Mouse (Mus musculus) midbrain, postnatal 0 days (tissue): ENCODE measurements around the gene Traf3ip2. TPM values are rescaled to one million over a fixed set of nuclear protein-coding genes. Genes with fewer than 3 reads are reported as not detected.

Experiments
- ATAC-seq: fragments of 200-750 bp; cut with Nextera tagmentation; 2 replicates; pipeline ENCODE4 v1.8.0; 2017; ENCODE audit warnings: moderate number of reproducible peaks, mild to moderate bottlenecking, moderate TSS enrichment, moderate library complexity; ENCODE audit not compliant: low FRiP score
- DNase-seq: peaks from one replicate; pipeline ENCODE4 v3.0.0-alpha.2; 2015; ENCODE audit warnings: low spot score
- H3K27ac ChIP-seq: fragments of 300-500 bp; sonication (generic); 2 replicates; pipeline ENCODE4 v1.5.1; 2014; ENCODE audit warnings: low read depth, mild to moderate bottlenecking, low read length, mixed read lengths
- H3K27me3 ChIP-seq: fragments of 300-500 bp; sonication (generic); 2 replicates; pipeline ENCODE4 v1.6.1; 2014; ENCODE audit warnings: low read length, control low read depth, mixed read lengths; ENCODE audit not compliant: insufficient read depth
- H3K36me3 ChIP-seq: fragments of 300-500 bp; sonication (generic); 2 replicates; pipeline ENCODE4 v1.6.1; 2014; ENCODE audit warnings: low read length, control low read depth, mixed read lengths; ENCODE audit not compliant: insufficient read depth
- H3K4me1 ChIP-seq: fragments of 300-500 bp; sonication (generic); 2 replicates; pipeline ENCODE4 v1.6.1; 2014; ENCODE audit warnings: mild to moderate bottlenecking, control low read depth, antibody characterized with exemption, low read length, mixed read lengths; ENCODE audit not compliant: insufficient read depth
- H3K4me2 ChIP-seq: fragments of 300-500 bp; sonication (generic); 2 replicates; pipeline ENCODE4 v1.6.1; 2014; ENCODE audit warnings: low read depth, mild to moderate bottlenecking, low read length, mixed read lengths; ENCODE audit not compliant: poor library complexity, severe bottlenecking
- H3K4me3 ChIP-seq: fragments of 300-500 bp; sonication (generic); 2 replicates; pipeline ENCODE4 v1.5.1; 2014; ENCODE audit warnings: low read depth, mild to moderate bottlenecking, low read length, moderate library complexity
- H3K9ac ChIP-seq: fragments of 300-500 bp; sonication (generic); replicated peaks from 2 replicates; pipeline ENCODE4 v1.6.1; 2014; ENCODE audit warnings: mild to moderate bottlenecking, low read length, moderate library complexity, mixed read lengths; ENCODE audit not compliant: poor library complexity, severe bottlenecking
- H3K9me3 ChIP-seq: fragments of 300-500 bp; sonication (generic); 2 replicates; pipeline ENCODE4 v1.6.1; 2016; ENCODE audit warnings: low read length, control low read depth
- CTCF ChIP-seq: IDR thresholded peaks from 2 replicates; pipeline ENCODE4 v1.5.1; 2016; ENCODE audit warnings: antibody characterized with exemption, mild to moderate bottlenecking
- whole genome bisulfite sequencing: fragments of 180-500 bp; shearing (Covaris S2); extraction: QIAGEN DNeasy Blood & Tissue Kit; methylation state at CpG from one replicate; pipeline ENCODE4 v1.1.7; 2014; 5-methylcytosine and 5-hydroxymethylcytosine counted together
- polyA plus RNA-seq: library from polyadenylated mRNA; unstranded; fragments of >200 nt; fragmentation: Nextera tagmentation; extraction: Ambion mirVana; gene quantifications from 2 replicates; pipeline ENCODE4 v1.2.1, GENCODE M21; 2015
- total RNA-seq: library from RNA; depleted of rRNA; stranded (reverse); fragments of >200 nt; gene quantifications from 2 replicates; pipeline ENCODE4 v1.2.3, GENCODE M21; 2014

Gene Traf3ip2
- total and polyA plus RNA-seq, 2 experiments from 2014 or later, result 1.9 to 6.1 TPM

DNA sequence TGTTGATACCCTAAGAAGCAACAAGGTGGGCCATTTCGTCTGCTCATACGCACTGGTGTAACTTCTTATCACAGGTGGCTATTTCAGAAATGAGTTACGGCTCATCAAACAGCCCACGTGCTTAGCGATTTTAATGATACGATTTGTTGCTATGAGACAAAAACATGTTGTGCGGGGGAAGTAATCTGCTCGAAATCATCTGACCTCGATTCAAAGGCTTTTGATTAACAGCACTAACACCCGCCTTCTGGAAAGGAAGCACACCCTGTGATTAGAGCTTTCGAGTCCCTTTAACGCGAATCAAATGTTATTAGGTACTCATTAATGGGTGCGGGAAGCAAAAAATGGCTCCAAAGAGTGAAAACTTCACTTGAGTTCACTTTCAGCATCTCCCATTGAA lies 18.9 kb downstream of the Traf3ip2 start:
- ATAC-seq (no peak), DNase-seq (peak; percentile 21)
- Histone ChIP-seq H3K27ac (no peak overlapping the region), H3K27me3 (no peaks in the 10 kb centered on the region), H3K9ac (no peak overlapping the region), H3K4me3 (no peak overlapping the region), H3K4me2 (no peak overlapping the region), H3K4me1 (peaks cover 16% of the 10 kb centered on the region; the same call in 1 of the 2 replicates), H3K9me3 (no peaks in the 10 kb centered on the region), H3K36me3 (no peaks in the 10 kb centered on the region)
- 69% methylated on average over 14 of the region's 14 CpGs for WGBS
- no peak for TF ChIP-seq CTCF

DNA sequence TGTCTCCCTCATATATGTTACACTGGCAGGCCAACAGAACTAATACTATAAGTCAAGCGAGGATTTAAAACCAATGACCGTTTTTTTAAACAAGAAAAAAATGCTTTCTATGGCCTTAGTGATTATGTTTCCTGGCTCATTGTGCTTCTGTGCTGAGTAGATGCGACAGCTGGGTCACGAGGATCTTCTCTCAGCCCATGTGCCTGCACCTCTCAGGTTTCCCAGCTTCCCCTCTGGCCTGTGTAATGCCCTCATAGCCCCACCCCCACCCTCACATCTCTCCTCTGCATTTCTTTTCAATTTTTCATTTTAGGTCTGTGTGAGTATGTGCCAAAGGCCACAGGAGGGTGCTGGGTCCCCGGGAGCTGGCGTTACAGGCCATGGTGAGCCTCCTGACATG lies 20.6 kb downstream of the Traf3ip2 start:
- Histone ChIP-seq H3K4me3 (no peak overlapping the region), H3K4me1 (peaks cover 16% of the 10 kb centered on the region; the same call in 1 of the 2 replicates), H3K9ac (no peak overlapping the region), H3K27me3 (no peaks in the 10 kb centered on the region), H3K27ac (no peak overlapping the region), H3K9me3 (no peaks in the 10 kb centered on the region), H3K36me3 (no peaks in the 10 kb centered on the region), H3K4me2 (no peak overlapping the region)
- 80% methylated on average over 6 of the region's 6 CpGs for WGBS
- no peak for TF ChIP-seq CTCF
- ATAC-seq, result no peak
- DNase-seq, result no peak

DNA sequence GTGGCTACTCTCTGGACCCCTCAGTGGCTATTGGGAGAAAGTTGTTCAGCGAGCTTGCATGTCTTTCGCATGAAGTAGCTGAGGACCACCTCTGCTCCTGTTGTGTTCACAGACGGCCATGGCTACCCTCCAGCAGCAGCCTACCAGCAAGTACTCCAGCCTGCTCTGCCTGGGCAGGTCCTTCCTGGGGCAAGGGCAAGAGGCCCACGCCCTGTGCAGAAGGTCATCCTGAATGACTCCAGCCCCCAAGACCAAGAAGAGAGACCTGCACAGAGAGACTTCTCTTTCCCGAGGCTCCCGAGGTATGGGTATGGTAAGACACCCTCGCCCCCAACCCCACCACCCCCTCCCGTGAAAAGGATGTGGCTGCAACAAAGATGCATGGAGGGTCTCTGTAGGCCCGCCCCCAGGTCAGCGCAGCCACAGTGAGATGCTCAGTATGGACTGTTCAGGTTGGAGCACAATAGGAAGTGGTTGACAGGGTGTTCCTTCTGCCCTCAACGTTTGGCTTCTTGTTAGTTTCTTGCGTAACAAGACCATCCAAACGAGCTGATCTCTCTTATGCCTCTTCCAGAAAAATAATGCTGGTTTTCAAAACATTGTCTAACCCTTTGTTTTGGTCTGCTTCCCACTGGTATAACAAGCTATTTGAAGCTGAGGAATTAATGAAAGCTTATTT lies 21.8 kb downstream of the Traf3ip2 start:
- no peak for TF ChIP-seq CTCF

DNA sequence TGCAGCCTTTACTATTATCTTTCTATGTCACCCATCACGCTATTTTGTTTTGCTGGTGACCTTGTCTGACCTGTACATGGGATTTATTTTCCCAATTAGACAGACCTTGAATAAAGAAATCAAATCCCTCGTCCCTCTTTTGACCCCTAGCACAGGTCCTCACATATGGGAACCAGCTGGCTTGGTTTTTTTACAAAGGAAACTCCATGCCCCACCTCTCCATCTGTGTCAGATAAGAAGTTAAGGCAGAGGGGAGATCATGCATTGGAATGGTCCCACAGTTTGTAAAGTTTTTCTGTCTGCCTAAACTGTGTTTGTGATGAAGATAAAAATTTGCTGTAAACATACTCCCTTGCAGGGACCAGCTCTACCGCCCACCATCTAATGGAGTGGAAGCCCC lies 26.1 kb downstream of the Traf3ip2 start:
- Histone ChIP-seq H3K36me3 (no peaks in the 10 kb centered on the region), H3K9ac (no peak overlapping the region), H3K27ac (no peak overlapping the region), H3K4me1 (peaks cover 6% of the 10 kb centered on the region), H3K4me3 (no peak overlapping the region), H3K9me3 (no peaks in the 10 kb centered on the region), H3K27me3 (no peaks in the 10 kb centered on the region), H3K4me2 (no peak overlapping the region)
- TF ChIP-seq CTCF, result no peak
- ATAC-seq, result no peak
- 56% methylated on average over 3 of the region's 3 CpGs for WGBS
- DNase-seq, result no peak

More for the DNA sequence above, 21.8 kb downstream of the Traf3ip2 start:
- Histone ChIP-seq H3K27me3 (no peaks in the 10 kb centered on the region), H3K4me2 (no peak overlapping the region), H3K9ac (no peak overlapping the region), H3K27ac (no peak overlapping the region), H3K36me3 (no peaks in the 10 kb centered on the region), H3K4me3 (no peak overlapping the region), H3K9me3 (no peaks in the 10 kb centered on the region), H3K4me1 (peaks cover 11% of the 10 kb centered on the region; the same call in 1 of the 2 replicates)
- no peak for ATAC-seq
- no peak for DNase-seq
- WGBS, result 91% methylated on average over 13 of the region's 13 CpGs

DNA sequence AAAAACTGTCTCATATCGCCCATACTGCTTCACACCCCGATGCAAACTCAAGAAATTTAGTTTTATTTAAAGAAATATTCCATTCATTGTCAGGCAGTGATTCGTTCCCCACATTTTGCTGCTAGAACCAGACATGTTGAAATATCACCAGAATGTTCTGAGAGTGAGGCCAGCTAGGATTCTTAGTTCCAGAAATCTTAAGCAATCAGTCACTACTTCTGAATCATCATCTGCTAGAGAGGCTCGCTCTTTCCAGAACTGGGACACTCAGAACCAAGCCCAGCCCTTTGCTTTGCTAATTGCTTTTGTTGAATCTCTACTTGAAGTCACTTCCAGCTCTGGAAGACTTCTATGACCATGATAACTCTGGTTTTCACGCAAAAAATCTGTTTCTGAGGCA lies 27.0 kb downstream of the Traf3ip2 start:
- Histone ChIP-seq H3K27ac (no peak overlapping the region), H3K9me3 (no peaks in the 10 kb centered on the region), H3K4me2 (no peak overlapping the region), H3K27me3 (no peaks in the 10 kb centered on the region), H3K4me3 (no peak overlapping the region), H3K36me3 (no peaks in the 10 kb centered on the region), H3K9ac (no peak overlapping the region), H3K4me1 (peaks cover 6% of the 10 kb centered on the region)
- ATAC-seq (no peak), DNase-seq (no peak)
- no peak for TF ChIP-seq CTCF
- 92% methylated on average over 5 of the region's 5 CpGs for WGBS

DNA sequence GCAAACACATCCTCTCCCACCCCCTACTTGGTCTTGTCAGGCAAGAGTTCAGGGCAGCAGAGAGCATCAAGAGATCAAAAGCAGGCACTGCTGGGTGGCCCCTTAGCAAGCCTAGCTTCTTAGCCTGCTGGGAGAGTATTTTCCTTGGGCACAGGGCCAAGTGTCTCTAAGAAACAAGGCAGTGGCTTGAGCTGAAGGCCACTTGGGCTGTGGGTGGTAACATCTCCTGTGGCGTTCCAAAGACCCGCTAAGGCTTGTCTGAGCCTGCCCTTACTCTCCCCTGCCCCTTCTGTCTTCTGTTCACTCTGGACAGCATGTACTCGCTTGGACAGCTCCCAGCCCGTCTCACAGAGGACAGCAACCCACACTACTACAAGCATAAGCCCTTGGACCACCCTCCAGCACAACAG lies 28.1 kb downstream of the Traf3ip2 start:
- peak; percentile 76 for DNase-seq
- no peaks in the 10 kb centered on the region for H3K27me3 ChIP-seq
- H3K9me3 ChIP-seq, result no peaks in the 10 kb centered on the region
- TF ChIP-seq CTCF, result no peak
- peak; percentile 45 for ATAC-seq
- H3K36me3 ChIP-seq, result no peaks in the 10 kb centered on the region
- H3K4me1 ChIP-seq, result peaks cover 7% of the 10 kb centered on the region
- H3K4me3 ChIP-seq, result no peak overlapping the region
- 18% methylated on average over 4 of the region's 4 CpGs for WGBS
- no peak overlapping the region for H3K4me2 ChIP-seq
- no peak overlapping the region; the same call in 1 of the 2 replicates for H3K27ac ChIP-seq
- no peak overlapping the region for H3K9ac ChIP-seq
